Mouse (Mus musculus) MN1 (cell line): Measurements from ENCODE around the gene Man2a2.

Experiments
- DNase-seq: peaks from one replicate; pipeline ENCODE4 v3.0.0-alpha.2; 2016; ENCODE audit warnings: low spot score

Gene Man2a2

GRCm38 (mm10) chr7:80369461-80369860, 1.7 kb downstream of the Man2a2 start:
- no peak for DNase-seq

- no peak for DNase-seq
Measured at GRCm38 (mm10) chr7:80368635-80369421, 2.3 kb downstream of the Man2a2 start.

- no peak for DNase-seq
Measured at GRCm38 (mm10) chr7:80368009-80368408, 3.2 kb downstream of the Man2a2 start.

- no peak for DNase-seq
Measured at GRCm38 (mm10) chr7:80367232-80367631, 3.9 kb downstream of the Man2a2 start.

GRCm38 (mm10) chr7:80365759-80366158, 5.4 kb downstream of the Man2a2 start:
- DNase-seq, result no peak

GRCm38 (mm10) chr7:80360435-80360834, 10.7 kb downstream of the Man2a2 start:
- DNase-seq, result no peak

GRCm38 (mm10) chr7:80358039-80358438, 13.1 kb downstream of the Man2a2 start:
- peak; percentile 36 for DNase-seq

GRCm38 (mm10) chr7:80357156-80357555, 14.0 kb downstream of the Man2a2 start:
- peak; percentile 80 for DNase-seq

GRCm38 (mm10) chr7:80356351-80356750, 14.8 kb downstream of the Man2a2 start:
- DNase-seq, result no peak

- DNase-seq, result no peak
Measured at GRCm38 (mm10) chr7:80352920-80353319, 18.3 kb downstream of the Man2a2 start.

- DNase-seq, result no peak
Measured at GRCm38 (mm10) chr7:80350808-80351207, 20.4 kb downstream of the Man2a2 start.

GRCm38 (mm10) chr7:80347670-80348586, 23.2 kb downstream of the Man2a2 start:
- no peak for DNase-seq

GRCm38 (mm10) chr7:80346830-80347229, 24.3 kb downstream of the Man2a2 start:
- no peak for DNase-seq

GRCm38 (mm10) chr7:80346173-80346572, 25.0 kb downstream of the Man2a2 start:
- DNase-seq, result no peak

GRCm38 (mm10) chr7:80343270-80344018, 27.7 kb downstream of the Man2a2 start:
- DNase-seq, result no peak

- peak; percentile 96 for DNase-seq
Measured at GRCm38 (mm10) chr7:80342858-80343257, 28.3 kb downstream of the Man2a2 start, which contains the start of gene Hddc3. Gene Hddc3 (plus strand): TSS chr7:80343104.

- peak; percentile 66 for DNase-seq
Measured at GRCm38 (mm10) chr7:80341793-80342192, 29.4 kb downstream of the Man2a2 start.

GRCm38 (mm10) chr7:80340793-80341192, 30.4 kb downstream of the Man2a2 start, which contains the start of gene Unc45a:
Gene Unc45a (minus strand): TSS chr7:80341005.
- DNase-seq, result peak; percentile 86

- DNase-seq, result peak; percentile 98
Measured at GRCm38 (mm10) chr7:80339793-80340628, 31.2 kb downstream of the Man2a2 start.

- DNase-seq, result peak; percentile 43
Measured at GRCm38 (mm10) chr7:80339371-80339770, 31.8 kb downstream of the Man2a2 start.

- no peak for DNase-seq
Measured at GRCm38 (mm10) chr7:80336932-80337331, 34.2 kb downstream of the Man2a2 start.
